Mouse (Mus musculus) lung, adult 2 months (tissue): ENCODE data around the gene Zfhx3.

Source experiments
- CTCF ChIP-seq: fragments of 200-500 bp; IDR thresholded peaks from 2 replicates; pipeline ENCODE4 v1.5.1; 2011; ENCODE audit warnings: mild to moderate bottlenecking, low read length, control low read depth; ENCODE audit not compliant: insufficient read depth
- POLR2A ChIP-seq: fragments of 200-500 bp; IDR thresholded peaks from 2 replicates; pipeline ENCODE4 v1.6.1; 2011; ENCODE audit warnings: low read depth, mild to moderate bottlenecking, control low read depth, low read length, borderline replicate concordance; ENCODE audit errors: extremely low read depth

DNA sequence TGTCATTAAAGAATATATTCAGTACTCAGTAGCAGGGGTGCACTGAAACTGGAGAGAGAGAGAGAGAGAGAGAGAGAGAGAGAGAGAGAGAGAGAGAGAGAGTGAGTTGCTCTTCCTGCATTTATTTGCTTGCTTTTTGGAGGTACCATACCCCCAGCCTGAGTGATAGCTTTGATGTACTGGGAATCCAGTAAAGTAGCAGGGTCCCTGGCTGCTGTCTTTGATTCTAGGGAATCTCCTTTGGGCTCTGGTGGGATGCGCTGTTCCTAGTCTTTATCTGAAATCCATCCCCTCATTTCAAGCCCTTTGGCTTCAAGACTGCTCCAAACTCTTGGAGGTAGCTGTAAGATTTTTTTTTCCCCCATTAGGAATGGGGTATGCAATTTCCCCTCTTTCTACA is 759.8 kb downstream of the Zfhx3 start:
- TF ChIP-seq CTCF (no peak), POLR2A (no peak)
